Mouse (Mus musculus) liver, embryonic 16.5 days (tissue): ENCODE results near the gene Zfp296. TPM values are rescaled to one million over a fixed set of nuclear protein-coding genes. Genes with fewer than 3 reads are reported as not detected.

Source experiments
- ATAC-seq: fragments of 200-750 bp; cut with Nextera tagmentation; 2 replicates; pipeline ENCODE4 v1.8.0; 2017; ENCODE audit warnings: low read depth, mild to moderate bottlenecking, moderate number of reproducible peaks, moderate library complexity
- H3K27ac ChIP-seq: fragments of 300-500 bp; sonication (generic); 2 replicates; pipeline ENCODE4 v1.5.1; 2014; ENCODE audit warnings: mild to moderate bottlenecking, low read length
- H3K27me3 ChIP-seq: fragments of 300-500 bp; sonication (generic); 2 replicates; pipeline ENCODE4 v1.6.1; 2014; ENCODE audit warnings: low read depth, low read length, mixed read lengths; ENCODE audit not compliant: control insufficient read depth, insufficient read depth
- H3K36me3 ChIP-seq: fragments of 300-500 bp; sonication (generic); 2 replicates; pipeline ENCODE4 v1.6.1; 2014; ENCODE audit warnings: mild to moderate bottlenecking; ENCODE audit not compliant: control insufficient read depth, insufficient read depth
- H3K4me1 ChIP-seq: fragments of 300-500 bp; sonication (generic); 2 replicates; pipeline ENCODE4 v1.6.1; 2014; ENCODE audit warnings: low read depth, low read length, mixed read lengths; ENCODE audit not compliant: control insufficient read depth
- H3K4me2 ChIP-seq: fragments of 300-500 bp; sonication (generic); 2 replicates; pipeline ENCODE4 v1.6.1; 2014; ENCODE audit warnings: low read depth, low read length, mixed read lengths
- H3K4me3 ChIP-seq: fragments of 300-500 bp; sonication (generic); 2 replicates; pipeline ENCODE4 v1.5.1; 2014; ENCODE audit warnings: low read depth, mild to moderate bottlenecking, low read length
- H3K9ac ChIP-seq: fragments of 300-500 bp; sonication (generic); 2 replicates; pipeline ENCODE4 v1.6.1; 2014; ENCODE audit warnings: low read depth, low read length
- H3K9me3 ChIP-seq: fragments of 300-500 bp; sonication (generic); replicated peaks from 2 replicates; pipeline ENCODE4 v1.6.1; 2016; ENCODE audit warnings: low read length; ENCODE audit not compliant: control insufficient read depth
- WGBS: fragments of 180-500 bp; shearing (Covaris S2); extraction: QIAGEN DNeasy Blood & Tissue Kit; methylation state at CpG from one replicate; pipeline ENCODE4 v1.1.7; 2014; ENCODE audit not compliant: insufficient replicate concordance; 5-methylcytosine and 5-hydroxymethylcytosine counted together
- polyA plus RNA-seq: library from polyadenylated mRNA; unstranded; fragments of >200 nt; fragmentation: Nextera tagmentation; extraction: Ambion mirVana; gene quantifications from 2 replicates; pipeline ENCODE4 v1.2.1, GENCODE M21; 2015

Gene Zfp296
- polyA plus RNA-seq, 1 experiment from 2014 or later = 0.59 TPM

DNA sequence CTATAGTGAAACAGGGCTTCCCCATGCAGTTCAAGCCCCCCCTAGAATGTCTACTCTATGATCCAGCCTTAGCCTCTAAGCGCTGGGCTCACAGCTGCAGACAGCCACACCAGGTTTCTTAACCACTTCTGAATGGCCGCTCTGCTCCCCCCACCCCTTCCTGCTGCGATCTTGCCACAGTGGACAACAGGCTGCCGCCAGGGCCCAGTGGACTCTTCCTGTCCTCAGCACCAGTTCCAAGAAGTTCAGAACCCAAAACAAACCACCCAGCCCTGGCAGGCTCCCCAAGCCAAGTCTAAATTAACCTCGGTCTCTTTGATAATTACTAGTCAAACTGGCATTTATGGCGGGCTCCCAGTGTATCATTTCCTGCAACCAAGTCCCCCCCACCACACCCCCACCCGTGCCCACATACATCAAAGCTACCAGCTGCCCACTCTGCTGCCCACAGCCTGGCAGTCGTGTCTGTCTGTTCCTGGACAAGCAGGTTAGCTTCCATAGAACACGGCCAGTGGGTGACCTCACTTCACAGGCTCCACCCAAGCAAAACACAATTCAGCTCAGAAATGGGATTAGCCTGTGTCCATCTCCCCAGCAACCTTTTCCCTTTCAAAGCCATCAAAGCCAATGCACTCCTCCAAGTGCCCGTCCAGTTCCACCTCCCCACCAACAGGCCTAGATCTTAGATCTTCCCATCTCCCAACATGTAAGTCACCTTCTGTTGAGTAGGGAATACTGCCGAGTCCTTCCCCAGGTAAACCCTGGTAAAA, 16.4 kb upstream of the Zfp296 start:
- Histone ChIP-seq H3K27ac (peak overlapping the region; percentile 96), H3K36me3 (peaks cover 17% of the 10 kb centered on the region), H3K9ac (peak overlapping the region; percentile 95), H3K27me3 (no peaks in the 10 kb centered on the region), H3K4me2 (peak overlapping the region; percentile 96), H3K4me1 (peaks cover 70% of the 10 kb centered on the region), H3K9me3 (no peaks in the 10 kb centered on the region), H3K4me3 (peak overlapping the region; percentile 97)
- ATAC-seq = no peak
- 7% methylated on average over 11 of the region's 11 CpGs for WGBS

DNA sequence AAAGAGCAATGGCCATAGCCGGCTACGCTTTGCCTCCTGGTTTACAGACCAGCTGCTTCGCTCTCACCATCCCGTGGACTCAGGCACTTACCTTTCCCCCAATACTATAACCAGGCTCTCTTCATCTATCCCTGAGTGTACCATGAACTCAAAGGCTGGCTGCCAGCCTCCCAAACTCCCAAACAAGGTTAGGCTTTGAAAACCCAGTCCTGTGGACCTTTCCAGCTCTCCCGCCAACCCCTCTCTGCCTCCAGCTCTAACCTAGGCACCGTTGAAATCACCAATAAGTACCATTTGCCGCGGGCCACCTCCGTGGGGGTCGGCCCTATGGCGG, 15.7 kb upstream of the Zfp296 start:
- no peaks in the 10 kb centered on the region for H3K9me3 ChIP-seq
- no peaks in the 10 kb centered on the region for H3K27me3 ChIP-seq
- H3K9ac ChIP-seq = peak overlapping the region; percentile 95
- peak overlapping the region; percentile 97 for H3K4me3 ChIP-seq
- H3K36me3 ChIP-seq = peaks cover 17% of the 10 kb centered on the region
- H3K4me2 ChIP-seq = peak overlapping the region; percentile 96
- ATAC-seq = no peak
- H3K4me1 ChIP-seq = peaks cover 70% of the 10 kb centered on the region
- peak overlapping the region; percentile 96 for H3K27ac ChIP-seq
- under 1% methylated on average over 11 of the region's 11 CpGs for WGBS

DNA sequence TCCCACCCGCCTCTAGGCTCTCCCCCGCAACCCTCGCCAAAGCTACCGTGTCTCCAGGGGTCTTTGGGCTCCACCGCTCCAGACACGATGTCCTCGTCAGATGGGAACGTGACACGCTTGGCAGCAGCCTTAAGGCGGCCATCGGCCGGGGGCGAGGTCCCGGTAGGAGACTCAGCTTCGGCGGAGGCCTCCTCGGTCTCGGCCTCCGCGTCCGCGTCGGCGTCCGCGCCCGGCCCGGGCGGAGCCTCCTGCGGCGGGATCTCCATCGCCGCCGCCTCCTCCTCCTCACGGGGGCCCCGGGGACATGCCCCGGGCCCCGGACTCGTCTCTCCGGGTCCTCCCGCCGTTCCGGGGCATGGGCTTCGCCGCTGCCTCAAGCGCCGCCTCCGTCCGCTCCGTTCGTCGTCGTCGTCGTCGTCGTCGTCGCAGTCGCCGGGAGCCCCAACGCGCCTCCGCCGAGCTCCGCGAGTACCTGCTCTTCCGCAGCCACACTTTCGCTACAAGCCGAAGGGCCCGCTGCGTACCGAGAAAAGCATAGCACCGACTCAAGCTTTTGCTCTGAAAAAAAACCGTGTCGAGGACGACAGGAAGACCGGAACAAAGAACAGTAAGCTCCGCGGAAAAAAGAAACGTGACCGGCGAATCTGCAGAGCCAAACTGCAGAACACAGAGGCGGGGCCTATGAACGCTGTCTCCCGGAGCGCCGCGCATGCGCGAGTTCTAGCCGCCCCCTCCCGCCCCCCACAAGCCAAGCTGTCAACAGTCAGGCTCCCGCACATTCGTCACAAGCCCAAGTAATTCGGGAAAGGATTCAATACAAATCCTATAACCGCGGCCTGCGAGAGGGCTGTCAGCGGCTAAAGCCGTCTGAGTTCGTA, 15.1 kb upstream of the Zfp296 start:
- H3K4me3 ChIP-seq = peak overlapping the region; percentile 97
- no peaks in the 10 kb centered on the region for H3K27me3 ChIP-seq
- no peaks in the 10 kb centered on the region for H3K9me3 ChIP-seq
- H3K4me2 ChIP-seq = peak overlapping the region; percentile 96
- H3K4me1 ChIP-seq = peaks cover 65% of the 10 kb centered on the region
- H3K9ac ChIP-seq = peak overlapping the region; percentile 95
- WGBS = under 1% methylated on average over 102 of the region's 102 CpGs
- peaks cover 17% of the 10 kb centered on the region for H3K36me3 ChIP-seq
- peak overlapping the region; percentile 96 for H3K27ac ChIP-seq
- ATAC-seq = peak; percentile 80

DNA sequence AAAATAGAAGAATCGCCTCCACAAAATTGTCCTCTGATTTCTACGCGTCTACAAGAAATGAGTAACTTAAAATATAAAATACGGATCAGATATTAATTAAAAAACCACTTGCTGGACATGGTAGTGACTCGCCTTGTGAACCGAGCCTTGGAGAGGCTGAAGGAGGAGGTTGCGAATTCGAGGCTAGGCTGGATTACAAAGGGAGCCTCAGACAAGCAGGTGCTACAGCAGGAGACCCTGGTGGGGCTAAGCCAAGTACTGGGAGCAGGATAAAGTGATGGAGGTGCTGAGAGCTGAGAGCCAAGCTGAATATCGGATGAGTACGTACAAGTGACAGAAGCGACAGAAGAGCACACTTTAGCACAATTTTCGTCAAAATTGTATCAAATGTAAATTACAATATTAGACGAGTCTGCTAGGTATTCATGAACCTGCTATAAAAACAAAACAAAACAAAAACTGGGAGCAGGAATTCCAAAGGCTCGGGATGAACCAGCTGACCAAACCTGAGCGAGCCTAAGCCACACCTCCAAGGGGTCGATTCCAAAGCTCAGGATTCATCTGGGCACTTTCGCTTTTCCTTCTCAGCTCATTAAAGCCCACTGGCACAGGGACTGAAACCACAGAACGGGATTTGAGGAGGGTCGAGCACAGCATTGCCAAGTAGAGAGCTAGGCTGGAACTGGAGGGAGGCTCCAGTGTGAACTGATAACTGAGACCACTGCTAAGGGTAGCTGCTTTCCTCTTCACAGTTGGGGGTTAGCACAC, 14.3 kb upstream of the Zfp296 start, which contains the start of gene Ppp1r37:
Ppp1r37 (minus strand) TSS at position 434 of the 768 bp plus-strand sequence.
- Histone ChIP-seq H3K4me3 (peak within 1 kb of the TSS; percentile 97), H3K27me3 (no peaks in the 10 kb centered on the region), H3K9me3 (no peaks in the 10 kb centered on the region), H3K4me1 (peaks cover 62% of the 10 kb centered on the region), H3K4me2 (peak within 1 kb of the TSS; percentile 96), H3K9ac (peak within 1 kb of the TSS; percentile 95), H3K36me3 (peaks cover 17% of the 10 kb centered on the region), H3K27ac (peak within 1 kb of the TSS; percentile 96)
- 4% methylated on average over 19 of the region's 19 CpGs for WGBS
- no peak for ATAC-seq

DNA sequence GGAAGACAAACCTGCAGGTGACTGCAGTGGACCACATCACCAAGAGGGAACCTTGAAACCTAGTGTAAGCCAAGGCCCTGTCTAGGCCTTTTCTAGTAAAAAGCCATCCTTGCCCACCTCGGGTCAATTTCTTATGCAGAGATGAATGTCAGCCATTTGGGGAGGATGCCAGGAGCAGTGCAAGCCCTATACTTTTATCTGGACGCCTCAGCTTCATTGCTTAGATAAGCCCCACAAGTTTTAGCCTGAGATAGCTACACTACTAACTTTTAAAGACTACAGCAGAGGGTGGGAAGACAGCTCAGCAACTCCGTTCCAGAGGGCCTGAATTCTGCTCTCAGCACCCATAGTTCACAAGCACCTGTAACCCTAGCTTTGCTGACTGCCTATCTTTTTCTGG, 13.2 kb upstream of the Zfp296 start:
- H3K27me3 ChIP-seq = no peaks in the 10 kb centered on the region
- ATAC-seq = peak; percentile 79
- H3K27ac ChIP-seq = peak overlapping the region; percentile 96
- H3K9me3 ChIP-seq = no peaks in the 10 kb centered on the region
- peaks cover 17% of the 10 kb centered on the region for H3K36me3 ChIP-seq
- WGBS = 25% methylated on average over 3 of the region's 3 CpGs
- H3K4me3 ChIP-seq = peak overlapping the region; percentile 97
- peak overlapping the region; percentile 95 for H3K9ac ChIP-seq
- peak overlapping the region; percentile 96 for H3K4me2 ChIP-seq
- peaks cover 52% of the 10 kb centered on the region for H3K4me1 ChIP-seq

DNA sequence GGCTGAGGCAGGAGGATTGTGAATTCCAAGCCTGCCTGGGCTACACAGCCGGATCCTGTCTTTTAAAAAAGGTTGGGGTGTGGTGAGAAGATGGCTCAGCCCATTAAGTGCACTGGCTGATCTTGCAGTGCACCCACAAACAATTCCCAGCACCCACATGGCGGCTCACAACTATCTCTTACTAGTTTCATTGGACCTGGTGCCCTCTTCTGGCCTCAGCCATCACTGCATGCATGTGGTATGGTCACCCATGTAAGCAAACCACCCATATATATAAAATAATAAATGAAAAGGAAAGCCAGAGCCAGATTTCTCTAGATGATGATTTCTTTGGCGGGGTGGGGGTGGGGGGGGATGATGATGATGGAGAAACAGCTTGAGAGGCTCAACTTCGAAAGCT, 12.6 kb upstream of the Zfp296 start:
- no peaks in the 10 kb centered on the region for H3K9me3 ChIP-seq
- peaks cover 47% of the 10 kb centered on the region for H3K4me1 ChIP-seq
- H3K4me3 ChIP-seq = peak overlapping the region; percentile 97; the same call in 1 of the 2 replicates
- H3K9ac ChIP-seq = peak overlapping the region; percentile 23; the same call in 1 of the 2 replicates
- WGBS = 82% methylated on average over 4 of the region's 4 CpGs
- H3K27ac ChIP-seq = peak overlapping the region; percentile 96
- H3K27me3 ChIP-seq = no peaks in the 10 kb centered on the region
- peak overlapping the region; percentile 96 for H3K4me2 ChIP-seq
- H3K36me3 ChIP-seq = peaks cover 17% of the 10 kb centered on the region
- no peak for ATAC-seq

DNA sequence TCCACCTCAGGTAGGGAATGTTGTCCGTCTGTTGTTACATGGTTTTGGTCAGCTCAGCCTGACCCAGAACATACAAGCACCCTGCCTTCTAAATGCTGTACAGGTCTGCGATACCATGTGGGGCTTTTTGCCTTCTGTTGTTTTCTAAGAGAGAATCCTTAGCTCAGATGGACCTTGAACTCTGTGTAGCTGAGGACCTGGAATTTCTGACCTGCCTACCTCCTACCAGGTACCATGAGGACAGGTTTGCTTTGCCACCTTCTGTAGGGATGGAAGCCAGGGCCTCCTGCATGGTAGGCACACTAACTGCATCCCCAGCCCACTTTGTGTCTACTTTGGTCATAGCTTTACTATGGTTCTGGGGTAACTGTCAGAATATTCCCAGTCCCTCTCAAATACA, 11.3 kb upstream of the Zfp296 start:
- H3K4me1 ChIP-seq = peaks cover 35% of the 10 kb centered on the region
- ATAC-seq = no peak
- no peak overlapping the region for H3K4me2 ChIP-seq
- H3K27me3 ChIP-seq = no peaks in the 10 kb centered on the region
- 88% methylated on average over 2 of the region's 2 CpGs for WGBS
- H3K36me3 ChIP-seq = peaks cover 22% of the 10 kb centered on the region
- H3K9me3 ChIP-seq = no peaks in the 10 kb centered on the region
- peak overlapping the region; percentile 48 for H3K27ac ChIP-seq
- H3K4me3 ChIP-seq = no peak overlapping the region
- no peak overlapping the region for H3K9ac ChIP-seq

DNA sequence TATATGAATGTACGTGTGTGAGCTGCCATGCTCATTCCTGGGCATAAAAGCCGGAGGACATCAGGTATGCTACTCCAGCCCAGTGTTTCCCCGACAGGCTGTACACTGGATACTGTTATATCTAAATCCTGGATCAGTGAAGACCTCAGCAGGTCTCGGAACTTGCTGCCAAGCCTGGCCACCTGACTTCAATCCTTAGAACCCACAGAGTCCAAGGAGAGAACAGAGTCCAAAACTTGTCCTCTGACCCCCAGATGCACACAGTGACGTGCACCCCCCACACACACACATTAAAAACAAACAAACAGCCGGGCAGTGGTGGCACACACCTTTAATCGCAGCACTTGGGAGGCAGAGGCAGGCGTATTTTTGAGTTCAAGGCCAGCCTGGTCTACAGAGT, 9.7 kb upstream of the Zfp296 start:
- H3K4me2 ChIP-seq = no peak overlapping the region
- no peaks in the 10 kb centered on the region for H3K27me3 ChIP-seq
- H3K9me3 ChIP-seq = no peaks in the 10 kb centered on the region
- no peak for ATAC-seq
- H3K36me3 ChIP-seq = peaks cover 22% of the 10 kb centered on the region
- 78% methylated on average over 8 of the region's 8 CpGs for WGBS
- no peak overlapping the region for H3K27ac ChIP-seq
- H3K4me1 ChIP-seq = peaks cover 49% of the 10 kb centered on the region
- no peak overlapping the region for H3K4me3 ChIP-seq
- H3K9ac ChIP-seq = no peak overlapping the region
